ENCODE assay signal across 25 mouse cellular contexts in genomic region chr7:24398364-24398913, GRCm38 (mm10). TPM values are rescaled to one million over a fixed set of nuclear protein-coding genes. Genes with fewer than 3 reads are reported as not detected.
DNase-seq lines count a peak whose midpoint lies in the region; ATAC-seq and TF ChIP-seq lines count a peak whose summit lies in the region.
"Had no signal": no experiment of that assay in that cellular context is flagged by ENCODE, and none has a peak within 500 bp of the region (broad histone marks: within the 10 kb centered on the region; RNA-seq: fewer than 3 reads in every experiment).

No protein-coding gene starts in this region.

- no peak for TF ChIP-seq EP300 in liver, postnatal 0 days (IDR thresholded peaks at IDR 0.05; ENCODE audit: low read depth)

- ATAC-seq in heart, embryonic 13.5 days (ENCODE audit: extremely low read depth, insufficient number of reproducible peaks, low FRiP score, low TSS enrichment) = no peak
- no peak for ATAC-seq in heart, embryonic 12.5 days (ENCODE audit: insufficient number of reproducible peaks, low FRiP score)
- ATAC-seq in liver, postnatal 0 days = no peak

- 90% methylated on average over 8 of the region's 8 CpGs for WGBS in heart, embryonic 13.5 days
- WGBS in heart, embryonic 12.5 days = 89% methylated on average over 8 of the region's 8 CpGs
- 81% methylated on average over 8 of the region's 8 CpGs for WGBS in liver, postnatal 0 days (ENCODE audit: insufficient replicate concordance)

- H3K27me3 ChIP-seq in heart, embryonic 13.5 days (replicated peaks) = no peaks in the 10 kb centered on the region
- no peaks in the 10 kb centered on the region for H3K27me3 ChIP-seq in heart, embryonic 12.5 days (replicated peaks)
- no peaks in the 10 kb centered on the region for H3K27me3 ChIP-seq in liver, postnatal 0 days (ENCODE audit: insufficient read depth, low read length)
- H3K27me3 ChIP-seq: embryonic facial prominence, embryonic 12.5 days; lung, embryonic 15.5 days had no signal

- H3K36me3 ChIP-seq in heart, embryonic 13.5 days = peaks cover 17% of the 10 kb centered on the region
- peaks cover 12% of the 10 kb centered on the region for H3K36me3 ChIP-seq in heart, embryonic 12.5 days
- no peaks in the 10 kb centered on the region for H3K36me3 ChIP-seq in ES-E14 (ENCODE audit: control insufficient read depth, insufficient read depth, low read length, poor library complexity, severe bottlenecking)
- H3K36me3 ChIP-seq in liver, postnatal 0 days (replicated peaks; ENCODE audit: insufficient read depth, low read length) = peaks cover 8% of the 10 kb centered on the region

- peak overlapping the region; percentile 59 for H3K4me3 ChIP-seq in heart, embryonic 13.5 days
- no peak overlapping the region for H3K4me3 ChIP-seq in heart, embryonic 12.5 days
- peak overlapping the region in 1 of 2 experiments; percentile 61; a peak in 2 of 4 replicates for H3K4me3 ChIP-seq in ES-E14 (ENCODE audit: insufficient read depth in 1 of 2, low read depth in 1 of 2, low read length in 2 of 2, poor library complexity in 1 of 2, severe bottlenecking in 1 of 2)
- peak overlapping the region; percentile 75 for H3K4me3 ChIP-seq in bone marrow macrophage, adult 2 months (ENCODE audit: insufficient read depth, low read length)
- peak overlapping the region; percentile 51 for H3K4me3 ChIP-seq in liver, postnatal 0 days (ENCODE audit: low read depth, low read length)

- no peaks in the 10 kb centered on the region for H3K9me3 ChIP-seq in heart, embryonic 13.5 days
- H3K9me3 ChIP-seq in heart, embryonic 12.5 days (replicated peaks) = peaks cover 6% of the 10 kb centered on the region
- H3K9me3 ChIP-seq in ES-E14 (ENCODE audit: control insufficient read depth, insufficient read depth, low read depth, low read length) = no peaks in the 10 kb centered on the region
- H3K9me3 ChIP-seq in liver, postnatal 0 days (ENCODE audit: low read length) = no peaks in the 10 kb centered on the region; the same call in 1 of the 2 replicates
- H3K9me3 ChIP-seq: lung, embryonic 15.5 days had no signal

- peaks cover 17% of the 10 kb centered on the region for H3K4me1 ChIP-seq in heart, embryonic 13.5 days
- peaks cover 3% of the 10 kb centered on the region; the same call in 1 of the 2 replicates for H3K4me1 ChIP-seq in heart, embryonic 12.5 days (replicated peaks)
- H3K4me1 ChIP-seq in ES-E14 (ENCODE audit: control insufficient read depth in 2 of 2, insufficient read depth in 2 of 2, low read length in 2 of 2, poor library complexity in 1 of 2) = no peaks in the 10 kb centered on the region
- peaks cover 33% of the 10 kb centered on the region for H3K4me1 ChIP-seq in bone marrow macrophage, adult 2 months (ENCODE audit: control insufficient read depth, insufficient read depth, low read length)
- H3K4me1 ChIP-seq in liver, postnatal 0 days (ENCODE audit: insufficient read depth) = peaks cover 33% of the 10 kb centered on the region
- H3K4me1 ChIP-seq: lung, embryonic 15.5 days had no signal

- in situ Hi-C loops in ES-E14 (cut with MboI; ENCODE audit: low sequenced_read_pairs in 2 of 2, unreplicated experiment in 2 of 2) = no loop called here

- no peak for TF ChIP-seq CTCF in bone marrow macrophage, adult 2 months (IDR thresholded peaks at IDR 0.05; ENCODE audit: low read depth, low read length)
- no peak for TF ChIP-seq CTCF in liver, postnatal 0 days (IDR thresholded peaks at IDR 0.05; ENCODE audit: low read depth)

- H3K4me2 ChIP-seq in heart, embryonic 13.5 days = peak overlapping the region; percentile 80; the same call in 1 of the 2 replicates
- no peak overlapping the region for H3K4me2 ChIP-seq in heart, embryonic 12.5 days
- peak overlapping the region; percentile 79 for H3K4me2 ChIP-seq in liver, postnatal 0 days (ENCODE audit: low read depth, low read length)

- no peak overlapping the region for H3K9ac ChIP-seq in heart, embryonic 13.5 days
- H3K9ac ChIP-seq in heart, embryonic 12.5 days = no peak overlapping the region
- peak overlapping the region; percentile 59; the same call in 1 of the 2 replicates for H3K9ac ChIP-seq in ES-E14 (ENCODE audit: insufficient read depth, low read depth, low read length, poor library complexity, severe bottlenecking)
- H3K9ac ChIP-seq in liver, postnatal 0 days (replicated peaks) = peak overlapping the region; percentile 66
- H3K9ac ChIP-seq: embryonic facial prominence, embryonic 12.5 days; hindbrain, embryonic 14.5 days; lung, embryonic 15.5 days had no signal

- no peak for TF ChIP-seq POLR2A in bone marrow macrophage, adult 2 months (IDR thresholded peaks at IDR 0.05; ENCODE audit: borderline replicate concordance, low read depth, low read length)

- no peak overlapping the region for H3K27ac ChIP-seq in heart, embryonic 13.5 days (replicated peaks)
- no peak overlapping the region for H3K27ac ChIP-seq in heart, embryonic 12.5 days (ENCODE audit: poor library complexity, severe bottlenecking)
- H3K27ac ChIP-seq in ES-E14 (ENCODE audit: insufficient read depth, low read depth, low read length, poor library complexity, severe bottlenecking) = no peak overlapping the region
- peak overlapping the region; percentile 90 for H3K27ac ChIP-seq in bone marrow macrophage, adult 2 months (ENCODE audit: insufficient read depth, low read depth, low read length)
- peak overlapping the region; percentile 95 for H3K27ac ChIP-seq in liver, postnatal 0 days (ENCODE audit: low read depth)

- DNase-seq in ES-E14 (ENCODE audit: low read depth, low spot score) = no peak
- DNase-seq in liver, postnatal 0 days = no peak
- no peak for DNase-seq in kidney, postnatal 36 days
- DNase-seq in yolk sac, embryonic 10.5 days (ENCODE audit: low spot score) = no peak
- DNase-seq: adrenal gland, adult 2 months; gastrocnemius, adult 2 months; right cerebral cortex, postnatal 14 days; thymus, postnatal 36 days had no signal

TF ChIP-seq in ES-E14, 5 proteins besides CTCF, POLR2A, EP300 and RAD21:
- TF ChIP-seq ZNF384 (IDR thresholded peaks at IDR 0.05; ENCODE audit: low read depth, low read length) (no peak), HCFC1 (IDR thresholded peaks at IDR 0.05; ENCODE audit: borderline replicate concordance, insufficient read depth, low read length) (no peak), ZC3H11A (IDR thresholded peaks at IDR 0.05; ENCODE audit: borderline replicate concordance, low read depth, low read length) (no peak), CHD2 (IDR thresholded peaks at IDR 0.05; ENCODE audit: low read depth, low read length) (no peak), MAFK (IDR thresholded peaks at IDR 0.05; ENCODE audit: insufficient read depth, low read depth, low read length) (no peak)

RNA-seq across cellular contexts. Expression of gene Smg9, which starts 1.0 kb away (rescaled TPM):
- polyA plus RNA-seq in heart, embryonic 13.5 days (2015; fragmentation: Nextera tagmentation; extraction: Ambion mirVana) = 18.1 and 19.3 TPM in 2 replicates
- polyA plus RNA-seq in heart, embryonic 12.5 days (2016; fragmentation: Nextera tagmentation; extraction: Ambion mirVana) = 21.4 and 21.6 TPM in 2 replicates
- total RNA-seq in ES-E14 (2012; rRNA removed) = 25.7 and 35.7 TPM in 2 replicates
- 35.8 and 36.5 TPM in 2 replicates for polyA plus RNA-seq in bone marrow macrophage, adult 2 months (2012; ENCODE audit: insufficient read depth, insufficient read length, missing spikeins)
- polyA plus RNA-seq in liver, postnatal 0 days (2015; fragmentation: Nextera tagmentation; extraction: Ambion mirVana) = 8.2 and 8.7 TPM in 2 replicates

RNA-seq across cellular contexts. Expression of gene Kcnn4, which starts 28.4 kb away (rescaled TPM):
- 2.9 and 5.3 TPM in 2 replicates for polyA plus RNA-seq in heart, embryonic 13.5 days (2015; fragmentation: Nextera tagmentation; extraction: Ambion mirVana)
- polyA plus RNA-seq in heart, embryonic 12.5 days (2016; fragmentation: Nextera tagmentation; extraction: Ambion mirVana) = 6.9 and 7.8 TPM in 2 replicates
- 3.2 and 5.3 TPM in 2 replicates for total RNA-seq in ES-E14 (2012; rRNA removed)
- polyA plus RNA-seq in bone marrow macrophage, adult 2 months (2012; ENCODE audit: insufficient read depth, insufficient read length, missing spikeins) = 50.1 and 51.4 TPM in 2 replicates
- 41.0 and 41.9 TPM in 2 replicates for polyA plus RNA-seq in liver, postnatal 0 days (2015; fragmentation: Nextera tagmentation; extraction: Ambion mirVana)

RNA-seq across cellular contexts. Expression of gene Lypd5, which starts 49.4 kb away (rescaled TPM):
- polyA plus RNA-seq in heart, embryonic 13.5 days (2015; fragmentation: Nextera tagmentation; extraction: Ambion mirVana) = not detected in 2 replicates
- not detected in 2 replicates for polyA plus RNA-seq in heart, embryonic 12.5 days (2016; fragmentation: Nextera tagmentation; extraction: Ambion mirVana)
- total RNA-seq in ES-E14 (2012; rRNA removed) = not detected in 2 replicates
- polyA plus RNA-seq in bone marrow macrophage, adult 2 months (2012; ENCODE audit: insufficient read depth, insufficient read length, missing spikeins) = not detected in 2 replicates
- polyA plus RNA-seq in liver, postnatal 0 days (2015; fragmentation: Nextera tagmentation; extraction: Ambion mirVana) = 0.06 TPM in 1 of 2 replicates, not detected in the other
- total RNA-seq: adrenal gland, adult 2 months; common myeloid progenitor, adult 5-6 weeks; gastrocnemius, adult 2 months; granulocyte monocyte progenitor cell, adult 5-6 weeks; heart, postnatal 25 days; layer of hippocampus, adult 8-10 months; left cerebral cortex, adult 18-20 months; megakaryocyte-erythroid progenitor cell, adult 5-6 weeks had no signal
- polyA plus RNA-seq: adrenal gland, adult 2 months; embryonic facial prominence, embryonic 12.5 days; hindbrain, embryonic 14.5 days; intestine, postnatal 0 days; kidney, postnatal 0 days; limb, embryonic 11.5 days; lung, embryonic 15.5 days; neural tube, embryonic 14.5 days had no signal

RNA-seq across cellular contexts. Expression of gene Irgc1, which starts 53.7 kb away (rescaled TPM):
- not detected in 2 replicates for polyA plus RNA-seq in heart, embryonic 13.5 days (2015; fragmentation: Nextera tagmentation; extraction: Ambion mirVana)
- polyA plus RNA-seq in heart, embryonic 12.5 days (2016; fragmentation: Nextera tagmentation; extraction: Ambion mirVana) = not detected in 2 replicates
- 0.16 TPM in 1 of 2 replicates, not detected in the other for total RNA-seq in ES-E14 (2012; rRNA removed)
- polyA plus RNA-seq in bone marrow macrophage, adult 2 months (2012; ENCODE audit: insufficient read depth, insufficient read length, missing spikeins) = not detected in 2 replicates
- polyA plus RNA-seq in liver, postnatal 0 days (2015; fragmentation: Nextera tagmentation; extraction: Ambion mirVana) = 0.18 and 0.28 TPM in 2 replicates
- total RNA-seq: adrenal gland, adult 2 months; common myeloid progenitor, adult 5-6 weeks; gastrocnemius, adult 2 months; granulocyte monocyte progenitor cell, adult 5-6 weeks; heart, postnatal 25 days; layer of hippocampus, adult 8-10 months; megakaryocyte-erythroid progenitor cell, adult 5-6 weeks had no signal
- polyA plus RNA-seq: adrenal gland, adult 2 months; brain, embryonic 14.5 days; embryonic facial prominence, embryonic 12.5 days; hindbrain, embryonic 14.5 days; intestine, postnatal 0 days; kidney, postnatal 0 days; limb, embryonic 11.5 days; lung, embryonic 15.5 days; neural tube, embryonic 14.5 days had no signal

Comparison
In these comparisons a context has a peak if more than half of its experiments do, and no peak if none do; other contexts are left out.
1. H3K27ac ChIP-seq: peak in bone marrow macrophage, adult 2 months (single experiment) and liver, postnatal 0 days (single experiment); none in heart, embryonic 13.5 days (single experiment), heart, embryonic 12.5 days (single experiment) and ES-E14 (single experiment).
2. H3K9ac ChIP-seq: peak in ES-E14 (single experiment) and liver, postnatal 0 days (single experiment); none in heart, embryonic 13.5 days (single experiment) and heart, embryonic 12.5 days (single experiment).